Mouse (Mus musculus) lung, postnatal 14 days (tissue): Measurements from ENCODE around the gene Ubiad1.

Experiments
- DNase-seq: peaks from one replicate; pipeline ENCODE4 v3.0.0; 2021

Gene Ubiad1

DNA sequence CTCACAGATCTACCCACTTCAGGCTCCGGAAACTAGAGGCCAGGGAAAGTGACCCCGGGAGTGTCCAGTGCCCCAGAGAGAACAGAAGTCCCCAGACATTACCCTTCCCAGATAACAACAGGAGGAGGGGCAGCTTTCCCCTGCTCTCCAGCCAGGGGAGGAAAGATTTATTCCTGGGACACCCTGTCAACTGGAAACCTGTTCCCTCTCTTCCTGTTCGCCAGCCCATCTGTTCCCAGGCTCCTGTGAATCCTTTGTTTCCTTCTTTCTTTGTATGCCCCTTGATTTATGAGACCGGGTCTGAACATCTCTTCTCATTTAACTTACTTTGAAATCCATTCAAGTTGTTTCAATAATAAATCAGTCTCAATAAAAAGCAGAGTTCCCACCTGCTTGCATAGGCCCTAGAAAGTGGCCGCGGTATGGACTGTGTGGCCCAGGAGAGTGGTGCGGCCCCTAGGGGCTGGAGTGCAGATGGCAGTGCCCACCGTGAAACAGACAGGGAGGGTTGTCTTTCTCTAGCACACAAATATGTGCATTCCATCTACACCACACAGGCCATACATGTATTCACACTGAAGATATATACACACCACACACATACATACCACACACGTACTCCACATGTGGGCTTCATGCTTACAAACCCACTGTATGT lies 45.0 kb downstream of the Ubiad1 start:
- no peak for DNase-seq

GRCm38 (mm10) chr4:148397531-148398287 lies 46.9 kb downstream of the Ubiad1 start:
- DNase-seq = no peak

GRCm38 (mm10) chr4:148397113-148397512 lies 47.5 kb downstream of the Ubiad1 start:
- no peak for DNase-seq

- no peak for DNase-seq
Measured at GRCm38 (mm10) chr4:148395875-148396274, 48.7 kb downstream of the Ubiad1 start.

- DNase-seq = no peak
Measured at GRCm38 (mm10) chr4:148395198-148395597, 49.4 kb downstream of the Ubiad1 start.

GRCm38 (mm10) chr4:148391714-148392310 lies 52.8 kb downstream of the Ubiad1 start:
- DNase-seq = no peak

DNA sequence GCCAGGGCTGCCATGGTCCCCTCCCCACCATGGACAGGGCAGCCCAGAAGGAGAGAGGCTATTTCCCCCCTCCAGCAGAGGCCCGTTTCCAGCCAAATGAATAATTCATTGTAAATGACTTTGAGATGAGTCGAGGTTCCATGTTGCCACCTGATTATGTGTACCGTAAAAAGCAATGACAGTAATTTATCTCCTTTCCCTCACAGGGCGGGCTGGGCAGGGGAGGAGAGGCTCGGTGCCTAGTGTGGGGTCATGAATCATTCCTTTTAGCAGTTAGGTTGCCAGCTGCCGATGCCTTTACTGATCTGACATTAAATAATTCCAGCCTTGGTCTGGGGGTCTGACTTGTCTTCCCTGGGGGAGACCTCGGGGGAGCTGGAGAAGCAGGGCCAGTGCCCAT lies 54.9 kb downstream of the Ubiad1 start:
- DNase-seq = no peak

DNA sequence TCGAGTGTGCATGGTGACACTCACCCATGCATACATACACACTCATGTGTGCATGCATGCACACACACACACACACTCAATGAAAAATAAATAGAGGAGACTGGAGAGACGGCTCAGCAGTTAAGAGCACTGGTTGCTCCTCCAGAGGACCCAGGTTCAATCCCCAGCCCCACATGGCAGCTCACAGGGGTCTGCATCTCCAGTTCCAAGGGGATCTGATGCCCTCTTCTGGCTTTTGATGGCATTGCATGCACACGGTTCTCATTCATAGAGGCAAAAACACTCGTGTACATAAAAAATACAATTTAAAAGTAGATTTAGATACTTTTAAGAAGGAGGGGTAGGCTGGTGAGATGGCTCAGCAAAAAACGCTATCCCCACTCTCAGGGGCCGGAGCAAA lies 55.5 kb downstream of the Ubiad1 start:
- DNase-seq = no peak

DNA sequence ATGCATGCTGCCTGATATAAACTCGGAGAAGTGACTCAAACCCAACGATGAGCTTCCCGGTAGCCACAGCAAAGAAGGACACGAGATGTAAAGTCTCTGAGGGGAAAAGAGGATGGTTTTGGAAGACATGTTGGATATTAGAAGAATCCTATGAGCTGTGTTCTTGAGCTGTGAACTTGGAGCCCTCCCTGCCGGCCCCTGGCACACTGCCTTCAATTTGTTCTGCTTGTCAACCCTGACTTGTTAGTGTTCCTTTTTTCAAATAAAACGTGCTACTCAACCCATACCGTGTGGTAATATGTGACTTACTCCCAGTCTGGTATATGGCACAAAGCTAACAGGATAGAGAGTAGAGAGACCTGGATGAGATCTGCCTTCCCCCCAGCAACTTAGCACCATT lies 59.3 kb downstream of the Ubiad1 start:
- no peak for DNase-seq
